Mouse (Mus musculus) cerebellum, postnatal 25 days (tissue): ENCODE results near the gene Rpl36-ps4.
A peak's percentile ranks its signal among the peaks of the same experiment; 100 is the strongest.
"Not testable (repeated sequence)": the region's sequence is repeated elsewhere in the genome, so short reads cannot be mapped to it uniquely, and the experiment has no call there.

ENCODE experiments used
- DNase-seq, 2 experiments: peaks; one replicate each; pipeline ENCODE4 v3.0.0; 2021; ENCODE audit warnings: mixed read lengths in 2 of 2

Rpl36-ps4 gene

GRCm38 (mm10) chr17:87948965-87949584 lies 28.3 kb downstream of the Rpl36-ps4 start:
- peak; percentile 93 to 94 for DNase-seq

GRCm38 (mm10) chr17:87954618-87955124 lies 33.9 kb downstream of the Rpl36-ps4 start:
- not testable (repeated sequence) for DNase-seq

GRCm38 (mm10) chr17:87957096-87957840 lies 36.5 kb downstream of the Rpl36-ps4 start:
- DNase-seq, result no peak

- DNase-seq, result peak in 1 of 2 experiments; percentile 32
Measured at GRCm38 (mm10) chr17:87958283-87958682, 37.5 kb downstream of the Rpl36-ps4 start.

GRCm38 (mm10) chr17:87959406-87959805 lies 38.6 kb downstream of the Rpl36-ps4 start:
- DNase-seq, result not testable (repeated sequence)

- not testable (repeated sequence) for DNase-seq
Measured at GRCm38 (mm10) chr17:87959931-87960330, 39.2 kb downstream of the Rpl36-ps4 start.

- no peak for DNase-seq
Measured at GRCm38 (mm10) chr17:87963081-87964075, 42.6 kb downstream of the Rpl36-ps4 start.

GRCm38 (mm10) chr17:87968483-87968926 lies 47.7 kb downstream of the Rpl36-ps4 start:
- DNase-seq, result not testable (repeated sequence)
